Mouse (Mus musculus) T-helper 2 cell (primary cell): Measurements from ENCODE around the gene Arxes2.

Source experiments
- in situ Hi-C: fragments of 300-600 bp; cut with MboI, MseI; formaldehyde crosslinking; loops from one replicate; pipeline ENCODE4 v1.15.1; 2025; ENCODE audit warnings: high pct_unique_total_duplicates

Arxes2 gene

DNA sequence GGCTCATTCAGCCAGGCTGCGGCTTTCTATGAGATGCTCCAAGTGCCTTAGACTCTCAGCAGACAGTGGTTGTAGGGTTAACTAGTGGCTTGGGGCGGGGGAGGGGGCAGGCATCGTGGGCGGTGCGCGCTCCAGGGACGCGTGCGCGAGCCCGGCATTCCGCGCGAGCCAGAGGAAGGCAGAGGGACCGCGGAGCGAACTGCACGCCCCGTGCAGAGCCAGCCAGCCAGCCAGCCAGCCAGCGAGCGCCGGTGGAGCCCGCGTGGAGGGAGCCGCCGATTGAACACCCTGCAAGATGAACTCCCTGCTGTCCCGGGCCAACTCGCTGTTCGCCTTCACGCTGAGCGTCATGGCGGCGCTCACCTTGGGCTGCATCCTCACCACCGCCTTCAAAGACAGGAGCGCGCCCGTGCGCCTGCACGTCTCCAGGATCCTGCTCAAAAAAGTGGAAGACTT, at the start of gene Arxes2:
Gene Arxes2, plus strand, starts transcription at position 161 of the 456 bp plus-strand sequence.
- in situ Hi-C loops = loop anchor here (5.0 kb wide), 1 partner anchor 39 kb away; the partner anchor contains the start of gene Arxes1

DNA sequence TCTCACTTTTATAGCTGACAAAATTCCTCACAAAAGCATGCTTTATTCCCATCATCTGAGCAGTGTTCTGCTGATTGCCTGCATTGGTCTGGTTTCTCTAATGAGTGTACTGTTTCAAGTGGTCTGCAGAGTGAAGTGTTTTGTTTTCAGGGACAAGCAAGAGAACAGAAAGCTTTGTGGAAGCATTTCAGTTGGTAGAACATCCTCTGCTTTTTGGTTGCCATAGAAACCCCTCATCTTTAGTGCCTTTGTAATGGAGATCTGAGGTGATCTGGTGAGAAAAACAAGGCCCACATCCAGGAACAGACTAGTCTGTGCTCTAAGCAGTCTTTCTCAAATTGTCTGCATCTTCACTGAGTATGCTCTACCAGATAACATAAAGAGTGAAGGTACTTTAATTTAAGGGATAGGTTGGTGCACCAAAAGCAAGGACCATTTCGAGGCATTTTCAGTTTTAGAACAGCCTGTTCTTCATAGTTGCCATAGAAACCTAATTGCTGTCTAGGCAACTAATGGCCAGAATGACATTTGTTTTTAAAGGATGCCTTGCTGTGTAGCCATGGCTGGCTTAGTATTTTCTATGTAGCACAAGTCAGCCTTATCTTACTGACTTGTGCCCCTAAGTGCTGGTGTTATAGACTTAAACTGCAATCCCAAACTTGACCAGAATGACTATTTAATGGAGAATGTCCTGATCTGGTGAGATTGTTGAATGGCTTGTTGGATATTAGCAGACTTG, 44.8 kb upstream of the Arxes2 start:
- in situ Hi-C loops = no loop called here

GRCm38 (mm10) chrX:135956988-135957690, 36.5 kb upstream of the Arxes2 start:
- in situ Hi-C loops = no loop called here

DNA sequence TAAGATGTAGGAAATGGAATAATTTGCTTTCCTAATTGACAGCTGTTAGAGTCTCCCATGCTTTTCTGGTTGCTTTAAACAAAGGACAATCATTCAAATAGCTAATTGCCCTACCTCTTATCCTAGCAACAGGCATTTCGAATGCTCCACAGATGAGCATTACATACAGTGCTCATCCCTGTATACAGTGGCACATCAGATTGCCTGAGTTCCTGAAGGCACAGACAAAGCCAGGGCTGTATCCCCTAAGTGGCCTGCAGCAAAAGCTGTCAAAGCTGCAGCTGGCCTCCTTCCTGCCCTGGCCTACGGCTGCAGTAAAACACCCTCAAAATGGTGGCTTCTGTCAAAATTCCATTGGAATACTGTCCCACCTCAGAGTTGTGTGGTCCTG, 35.9 kb upstream of the Arxes2 start:
- in situ Hi-C loops = no loop called here

DNA sequence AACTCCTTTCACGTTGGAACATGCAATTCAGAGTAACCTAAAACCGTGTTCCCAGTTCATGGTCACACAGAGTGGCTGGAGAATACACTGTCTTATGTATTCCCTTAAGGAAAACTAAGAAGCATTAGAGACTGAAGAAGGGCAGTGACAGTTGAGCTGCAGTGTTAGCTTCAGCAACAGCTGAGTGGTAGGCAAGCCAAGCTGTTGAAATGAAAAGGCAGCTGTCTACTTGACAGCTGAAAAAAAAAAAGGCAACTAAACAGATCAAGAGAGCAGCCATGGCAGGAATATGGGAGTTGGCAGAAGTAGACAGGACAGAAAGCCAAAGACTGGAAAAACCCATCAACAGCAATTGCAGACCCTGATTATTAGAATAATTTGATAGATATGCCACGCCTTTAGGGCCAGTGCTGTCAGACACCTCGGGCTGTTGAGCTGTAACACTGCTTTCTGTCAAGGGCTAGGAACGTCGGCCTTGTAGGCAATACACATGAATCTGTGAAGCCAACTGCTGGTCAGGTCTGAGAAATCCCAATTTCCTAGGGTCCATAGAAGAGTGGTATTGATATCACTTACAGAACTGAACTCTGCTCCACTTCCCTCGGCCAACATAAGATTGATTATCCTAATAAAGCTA, 34.9 kb upstream of the Arxes2 start:
- in situ Hi-C loops = no loop called here

DNA sequence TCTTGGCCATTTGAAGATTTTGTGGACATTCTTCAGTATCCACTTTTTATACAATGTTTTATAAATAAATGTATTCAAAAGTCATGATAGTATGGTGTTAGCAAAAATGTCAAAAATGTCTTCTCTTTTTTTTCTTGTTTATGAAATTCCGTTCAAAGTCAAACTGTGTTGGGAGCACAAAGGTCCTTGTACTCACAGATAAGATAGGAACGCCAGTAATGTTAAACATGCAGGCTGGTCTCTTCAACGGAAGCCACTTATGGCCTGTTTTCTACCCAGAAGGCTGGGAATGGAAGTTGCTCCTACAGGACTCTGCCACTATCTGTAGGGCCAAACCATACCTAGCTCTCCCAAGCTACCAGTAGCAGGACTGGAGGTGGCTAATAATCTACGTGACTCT, 34.1 kb upstream of the Arxes2 start:
- in situ Hi-C loops = no loop called here

DNA sequence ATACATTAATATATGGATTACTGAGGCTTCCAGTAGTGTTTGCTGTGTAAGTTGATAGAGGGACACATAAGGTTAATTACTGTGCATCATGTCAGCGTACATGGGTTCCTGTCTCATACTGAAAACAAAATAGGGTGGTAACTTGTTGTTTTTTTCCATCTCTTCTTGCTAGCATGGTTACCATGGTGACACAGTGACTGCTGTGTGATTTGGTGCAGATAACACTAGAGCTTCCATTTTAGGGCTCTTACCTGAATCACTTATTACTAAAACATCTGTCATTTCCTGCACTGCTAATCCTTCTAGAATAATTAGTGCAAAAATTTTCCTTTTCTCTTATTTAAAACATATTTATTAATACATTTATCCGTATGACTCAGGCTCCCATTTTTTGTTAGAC, 31.3 kb upstream of the Arxes2 start:
- in situ Hi-C loops = loop anchor here (5.0 kb wide), 1 partner anchor 105 kb away; no protein-coding TSS in a partner anchor

DNA sequence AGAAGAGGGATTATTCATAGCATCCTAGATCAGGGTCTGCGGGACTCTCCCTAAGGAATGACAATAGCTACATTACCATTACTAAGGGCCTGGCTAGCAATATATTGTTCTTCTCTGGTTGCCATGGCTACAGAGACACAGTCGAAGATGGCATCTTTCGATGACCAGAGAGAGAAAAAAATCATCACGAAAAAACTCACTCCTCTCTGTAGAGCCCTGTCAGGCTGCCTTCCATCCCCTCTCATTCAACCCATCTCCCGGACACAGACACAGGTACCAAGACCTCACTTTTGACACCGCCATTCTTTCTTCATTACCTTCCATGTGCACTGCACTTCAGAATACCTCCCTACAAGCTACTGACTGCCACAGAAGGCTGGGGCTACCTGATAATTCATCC, 30.5 kb upstream of the Arxes2 start:
- in situ Hi-C loops = loop anchor here (5.0 kb wide), 1 partner anchor 106 kb away; no protein-coding TSS in a partner anchor

- in situ Hi-C loops = loop anchor here (5.0 kb wide), 1 partner anchor 106 kb away; no protein-coding TSS in a partner anchor
These were observed 30.0 kb upstream of the Arxes2 start for GRCm38 (mm10) chrX:135963629-135964028.

DNA sequence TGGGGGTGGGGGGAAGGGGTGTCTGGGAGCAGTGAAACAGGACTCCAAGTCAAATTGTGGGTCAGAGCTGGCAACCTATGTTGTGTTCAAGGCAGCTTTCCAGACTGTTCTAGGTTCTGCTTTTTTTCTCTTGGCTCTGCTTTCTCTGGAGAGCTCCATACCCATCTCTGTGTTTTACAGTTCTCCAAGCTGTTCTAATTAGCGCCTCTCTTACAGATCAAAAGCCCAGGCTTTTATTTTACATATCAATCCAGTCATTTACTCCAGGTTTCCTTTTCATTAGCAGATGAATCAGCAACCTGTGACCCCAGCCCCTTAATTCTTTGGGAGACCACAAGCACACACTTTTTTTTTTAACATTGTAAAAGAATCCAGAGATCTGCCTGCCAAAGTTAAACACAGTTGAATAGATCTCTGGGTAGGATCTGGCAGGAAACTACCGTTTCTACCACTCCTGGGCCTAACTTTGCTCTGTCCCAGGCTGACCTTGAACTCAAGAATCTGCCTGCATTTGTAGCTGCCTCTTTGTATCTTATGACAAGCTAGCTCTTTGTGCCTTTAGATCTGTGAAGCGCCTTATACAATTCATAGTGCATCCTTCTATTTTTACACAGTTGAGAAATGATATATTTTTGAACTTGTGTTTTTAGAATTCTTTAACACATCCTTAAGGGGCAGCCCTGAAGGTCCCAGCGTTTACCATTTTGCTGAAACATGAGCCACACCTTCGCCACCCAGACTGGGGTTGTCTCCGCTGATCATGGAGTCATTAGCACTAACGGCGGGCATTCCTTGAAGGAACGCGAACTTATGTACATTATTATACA, 19.8 kb upstream of the Arxes2 start:
- in situ Hi-C loops = loop anchor here (10.0 kb wide), 1 partner anchor 169 kb away; no protein-coding TSS in a partner anchor

- in situ Hi-C loops = loop anchor here (10.0 kb wide), 1 partner anchor 170 kb away; no protein-coding TSS in a partner anchor
These were observed 19.0 kb upstream of the Arxes2 start for GRCm38 (mm10) chrX:135974424-135975225.

DNA sequence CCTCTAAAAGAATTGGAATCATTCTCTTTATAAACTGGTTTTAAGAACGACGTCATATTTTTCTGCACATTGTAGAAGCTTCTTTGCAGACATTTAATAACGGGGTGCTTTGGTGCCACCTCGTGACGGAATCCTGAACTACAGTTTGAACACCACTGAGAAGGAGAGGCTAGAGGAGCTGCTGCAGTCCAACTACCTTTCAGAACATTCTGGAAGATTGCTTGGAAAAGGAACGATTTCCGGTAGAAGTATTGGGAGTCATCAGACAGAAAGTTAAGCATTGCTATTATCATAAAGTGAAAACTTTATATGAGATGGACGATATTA, 18.4 kb upstream of the Arxes2 start:
- in situ Hi-C loops = loop anchor here (10.0 kb wide), 1 partner anchor 170 kb away; no protein-coding TSS in a partner anchor

DNA sequence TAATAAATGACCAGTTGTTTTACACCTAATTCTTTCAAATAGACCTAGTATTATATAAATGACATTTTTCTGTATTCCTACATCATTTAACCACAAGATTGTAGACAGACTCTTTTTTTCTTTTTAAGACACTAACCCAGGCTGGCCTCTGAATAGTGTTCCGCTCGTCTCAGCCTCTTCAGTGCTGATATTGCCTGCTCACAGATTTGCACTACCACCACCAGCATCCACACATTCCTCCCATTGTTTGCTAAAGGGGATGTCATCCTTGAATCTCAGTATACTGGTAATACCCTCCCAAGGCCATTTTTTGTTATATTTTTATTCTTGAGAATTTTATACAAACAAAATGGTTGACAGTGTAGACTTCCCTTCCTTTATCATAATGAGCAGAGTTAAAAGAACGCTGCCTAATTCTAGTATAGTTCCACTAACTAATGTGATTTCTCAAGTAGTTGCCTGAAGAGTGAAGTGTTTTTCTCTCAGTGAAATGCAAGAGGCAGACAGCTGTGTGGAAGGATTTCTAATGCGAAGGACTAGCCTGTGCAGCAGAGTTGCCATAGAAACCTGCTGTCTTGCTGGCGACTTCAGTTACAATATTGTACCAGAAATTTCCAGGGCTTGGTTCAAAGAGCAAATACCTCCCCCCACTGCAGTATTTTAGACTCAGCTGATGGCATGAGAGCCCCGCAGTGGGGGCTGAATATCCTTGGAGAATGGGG, 8.9 kb upstream of the Arxes2 start:
- in situ Hi-C loops = no loop called here

GRCm38 (mm10) chrX:135986267-135986666, 7.4 kb upstream of the Arxes2 start:
- in situ Hi-C loops = no loop called here

DNA sequence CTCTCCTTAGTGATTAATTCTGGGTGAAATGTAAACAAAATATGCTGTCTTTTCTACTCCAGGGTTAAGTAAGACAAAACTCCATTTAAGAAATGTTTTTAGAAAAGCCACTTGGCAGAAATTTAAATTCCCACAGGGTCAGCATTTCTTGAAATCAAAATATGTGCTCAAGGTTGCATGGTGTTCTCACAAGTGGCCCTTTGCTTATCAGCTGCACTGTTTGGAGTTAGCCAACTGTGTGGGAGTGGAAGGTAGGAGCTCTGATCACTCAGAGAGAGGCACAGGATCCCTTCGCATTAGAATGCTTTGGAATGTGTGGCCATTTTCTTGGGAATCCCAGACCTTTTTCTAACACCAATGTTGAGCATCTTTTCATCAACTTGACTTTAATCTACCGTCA, 3.0 kb upstream of the Arxes2 start:
- in situ Hi-C loops = loop anchor here (5.0 kb wide), 1 partner anchor 42 kb away; the partner anchor contains the start of gene Arxes1

GRCm38 (mm10) chrX:135993192-135993594, 431 bp upstream of the Arxes2 start:
- in situ Hi-C loops = loop anchor here (5.0 kb wide), 1 partner anchor 39 kb away; the partner anchor contains the start of gene Arxes1

- in situ Hi-C loops = no loop called here
These were observed 13.7 kb downstream of the Arxes2 start for GRCm38 (mm10) chrX:136007199-136007843.

- in situ Hi-C loops = no loop called here
These were observed 20.8 kb downstream of the Arxes2 start for GRCm38 (mm10) chrX:136014392-136014791.

DNA sequence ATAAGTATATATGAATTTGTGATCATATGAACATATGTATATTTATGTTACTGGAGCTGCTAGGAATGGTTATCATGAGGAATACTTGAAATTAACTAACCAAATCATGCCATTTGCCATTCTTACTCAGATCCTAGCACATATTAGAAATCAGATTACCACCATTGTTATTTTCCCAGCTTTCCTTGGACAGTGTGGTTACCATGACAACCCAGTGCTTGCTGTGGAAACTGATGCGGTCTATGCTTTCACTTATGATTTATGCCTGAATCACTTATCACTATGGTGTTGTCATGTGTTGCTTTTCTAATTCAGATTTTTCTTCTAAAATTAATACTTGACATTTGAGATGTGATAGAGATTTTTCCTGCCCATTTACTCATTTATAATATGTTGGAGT, 36.7 kb downstream of the Arxes2 start:
- in situ Hi-C loops = loop anchor here (5.0 kb wide), 1 partner anchor 38 kb away; the partner anchor contains the start of gene Arxes2
